Mouse (Mus musculus) liver, embryonic 14 days (tissue): ENCODE results near the gene Sptan1. TPM values are rescaled to one million over a fixed set of nuclear protein-coding genes. Genes with fewer than 3 reads are reported as not detected.

Source experiments
- polyA plus RNA-seq: library from polyadenylated mRNA; depleted of rRNA; stranded (reverse); fragments of >200 nt; gene quantifications from 2 replicates; pipeline ENCODE4 v1.2.3, GENCODE M21; 2012; rRNA removed

Sptan1 gene
- 19.9 and 23.5 TPM in 2 replicates for polyA plus RNA-seq

GRCm38 (mm10) chr2:29965250-29965843 is at the start of gene Sptan1:
Gene Sptan1 (plus strand): TSS chr2:29965560.

GRCm38 (mm10) chr2:29934906-29935599 is 30.3 kb upstream of the Sptan1 start, which contains the start of gene Gle1:
Gene Gle1 (plus strand): TSS chr2:29935426.

GRCm38 (mm10) chr2:30048699-30049388 is 83.5 kb downstream of the Sptan1 start, which contains the start of gene Wdr34:
Gene Wdr34 (minus strand): TSS chr2:30048881.

GRCm38 (mm10) chr2:30057223-30057904 is 92.0 kb downstream of the Sptan1 start, which contains the start of gene Set:
Gene Set (plus strand): TSS chr2:30057378.

GRCm38 (mm10) chr2:30077502-30078348 is 112.4 kb downstream of the Sptan1 start, which contains the start of gene Pkn3:
Gene Pkn3 (plus strand): TSS chr2:30077684.

Other genes with a start within 250 kb of the Sptan1 start
- 0.32 TPM in 2 replicates for gene Gm13420, start 213.9 kb upstream of the Sptan1 start, polyA plus RNA-seq
- not detected in 2 replicates for gene Gm13547, start 206.2 kb upstream of the Sptan1 start, polyA plus RNA-seq
- gene Coq4, start 178.1 kb upstream of the Sptan1 start, polyA plus RNA-seq, result 6.8 and 11.3 TPM in 2 replicates
- gene Trub2, start 177.1 kb upstream of the Sptan1 start, polyA plus RNA-seq, result 13.0 and 13.7 TPM in 2 replicates
- gene Slc27a4, start 162.9 kb upstream of the Sptan1 start, polyA plus RNA-seq, result 2.0 and 2.1 TPM in 2 replicates
- 15.1 and 17.0 TPM in 2 replicates for gene Urm1, start 145.5 kb upstream of the Sptan1 start, polyA plus RNA-seq
- 16.4 and 19.8 TPM in 2 replicates for gene Cercam, start 96.4 kb upstream of the Sptan1 start, polyA plus RNA-seq
- gene Odf2, start 76.3 kb upstream of the Sptan1 start, polyA plus RNA-seq, result 24.7 and 31.5 TPM in 2 replicates
- 12.3 and 14.0 TPM in 2 replicates for gene Gle1, start 30.1 kb upstream of the Sptan1 start, polyA plus RNA-seq
- 5.2 and 5.7 TPM in 2 replicates for gene Wdr34, start 83.3 kb downstream of the Sptan1 start, polyA plus RNA-seq
- gene Set, start 91.8 kb downstream of the Sptan1 start, polyA plus RNA-seq, result 185 and 242 TPM in 2 replicates
- 3.1 and 3.2 TPM in 2 replicates for gene Pkn3, start 112.1 kb downstream of the Sptan1 start, polyA plus RNA-seq
- 21.0 and 25.7 TPM in 2 replicates for gene Zdhhc12, start 128.1 kb downstream of the Sptan1 start, polyA plus RNA-seq
- 6.6 and 7.7 TPM in 2 replicates for gene Zer1, start 159.0 kb downstream of the Sptan1 start, polyA plus RNA-seq
- gene Tbc1d13, start 168.2 kb downstream of the Sptan1 start, polyA plus RNA-seq, result 9.1 and 11.7 TPM in 2 replicates
- gene Endog, start 205.9 kb downstream of the Sptan1 start, polyA plus RNA-seq, result 10.4 and 12.0 TPM in 2 replicates
- gene Spout1, start 212.9 kb downstream of the Sptan1 start, polyA plus RNA-seq, result 21.1 and 21.7 TPM in 2 replicates
- 13.0 and 14.4 TPM in 2 replicates for gene Kyat1, start 240.3 kb downstream of the Sptan1 start, polyA plus RNA-seq